Mouse (Mus musculus) ZHBTc4 (cell line): ENCODE measurements around the gene H2-Q1.
"Not testable (repeated sequence)": the region's sequence is repeated elsewhere in the genome, so short reads cannot be mapped to it uniquely, and the experiment has no call there.

Experiments used
- DNase-seq: peaks from one replicate; pipeline ENCODE4 v3.0.0-alpha.2; 2011; ENCODE audit warnings: low read depth, low spot score

H2-Q1 gene

GRCm38 (mm10) chr17:35320327-35321081 lies at the start of gene H2-Q1:
H2-Q1 (plus strand) TSS chr17:35320405.
- peak; percentile 28 for DNase-seq

DNA sequence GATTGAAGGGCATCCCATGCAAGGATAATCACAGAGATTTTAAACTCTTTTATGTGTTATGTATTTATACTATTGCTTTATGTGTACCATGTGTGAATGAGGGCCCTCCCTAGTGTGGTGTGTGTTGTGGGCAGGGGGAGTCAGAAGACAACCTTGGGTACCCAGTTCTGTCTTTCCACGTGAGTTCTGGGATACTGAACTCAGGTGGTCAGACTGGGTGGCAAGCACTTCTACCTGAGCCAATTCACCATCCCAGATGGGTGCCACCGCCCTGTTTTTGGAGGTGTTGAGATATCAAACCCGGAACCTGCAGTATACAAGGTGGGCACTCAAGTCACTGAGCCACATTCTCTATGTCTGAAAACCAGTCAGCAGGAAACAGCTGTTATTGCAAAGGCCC lies 48.0 kb upstream of the H2-Q1 start:
- DNase-seq = no peak

- DNase-seq = peak; percentile 85
Measured at GRCm38 (mm10) chr17:35274770-35275169, 45.4 kb upstream of the H2-Q1 start.

GRCm38 (mm10) chr17:35276304-35276864 lies 43.8 kb upstream of the H2-Q1 start:
- peak; percentile 62 for DNase-seq

- no peak for DNase-seq
Measured at GRCm38 (mm10) chr17:35278049-35278448, 42.2 kb upstream of the H2-Q1 start.

- DNase-seq = no peak
Measured at GRCm38 (mm10) chr17:35278957-35279688, 41.1 kb upstream of the H2-Q1 start.

DNA sequence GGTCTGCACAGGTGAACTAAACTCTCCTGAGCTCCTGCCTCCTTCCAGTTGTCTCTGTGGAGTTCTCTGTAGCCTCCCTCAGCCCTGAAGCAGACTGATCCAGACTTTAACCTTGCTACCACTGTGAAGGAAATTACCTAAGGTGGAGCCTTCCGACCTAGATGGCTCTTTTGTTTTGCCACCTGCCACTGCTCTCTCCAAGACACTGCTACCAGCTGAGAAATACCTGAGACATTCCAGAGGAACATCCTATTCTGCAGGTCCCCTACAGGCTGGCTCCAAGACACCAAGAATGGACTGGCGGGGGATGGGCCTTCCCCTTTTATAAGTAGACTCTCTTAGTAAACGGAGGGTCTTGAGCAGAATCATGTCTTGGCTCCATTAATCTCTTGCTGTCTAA lies 39.9 kb upstream of the H2-Q1 start:
- peak; percentile 59 for DNase-seq

- no peak for DNase-seq
Measured at GRCm38 (mm10) chr17:35285431-35285830, 34.8 kb upstream of the H2-Q1 start.

DNA sequence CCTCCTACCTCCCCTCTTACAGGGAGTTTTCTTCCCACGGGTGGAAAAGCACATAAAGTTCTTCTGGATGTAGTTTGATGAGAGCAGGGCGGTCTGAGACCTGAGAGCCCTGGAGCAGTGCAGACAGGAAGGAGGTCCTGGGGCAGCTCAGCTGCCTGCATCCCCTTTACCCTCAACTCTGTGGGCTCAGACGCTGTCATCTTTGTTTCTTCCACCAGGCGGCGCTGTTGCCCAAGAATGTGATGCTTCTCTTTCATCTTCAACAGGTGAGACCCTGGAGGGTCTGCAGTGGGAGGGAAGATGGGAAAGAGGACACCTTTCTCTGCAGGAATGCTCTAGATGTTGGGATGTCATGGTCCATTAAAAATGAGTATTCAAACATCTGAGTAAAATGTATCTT lies 24.4 kb upstream of the H2-Q1 start:
- peak; percentile 66 for DNase-seq

- peak; percentile 71 for DNase-seq
Measured at GRCm38 (mm10) chr17:35300261-35300945, 19.8 kb upstream of the H2-Q1 start.

- peak; percentile 88 for DNase-seq
Measured at GRCm38 (mm10) chr17:35301645-35302258, 18.5 kb upstream of the H2-Q1 start.

- no peak for DNase-seq
Measured at GRCm38 (mm10) chr17:35303271-35303670, 16.9 kb upstream of the H2-Q1 start.

- DNase-seq = no peak
Measured at GRCm38 (mm10) chr17:35303756-35304350, 16.4 kb upstream of the H2-Q1 start.

DNA sequence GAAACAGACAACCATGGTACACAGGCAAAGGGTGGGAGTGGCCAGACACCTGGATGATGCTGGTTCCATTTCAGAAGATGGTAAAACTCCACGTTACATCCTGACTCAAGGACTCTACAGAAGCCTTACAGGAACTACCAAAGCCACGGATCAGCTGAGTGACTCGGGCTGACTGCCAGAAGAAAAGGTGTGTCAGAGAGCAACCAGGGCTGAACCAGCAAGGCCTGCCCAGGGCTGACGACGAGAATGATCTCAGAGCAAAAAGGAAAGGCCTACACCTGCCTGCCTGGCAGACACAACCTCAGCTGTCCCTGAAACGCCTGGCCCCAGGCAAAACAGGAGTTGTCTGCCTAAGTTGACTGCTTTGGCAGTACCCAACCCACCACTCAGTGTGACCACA lies 15.7 kb upstream of the H2-Q1 start:
- no peak for DNase-seq

GRCm38 (mm10) chr17:35304921-35305320 lies 15.3 kb upstream of the H2-Q1 start:
- not testable (repeated sequence) for DNase-seq

- no peak for DNase-seq
Measured at GRCm38 (mm10) chr17:35318671-35319070, 1.5 kb upstream of the H2-Q1 start.

GRCm38 (mm10) chr17:35325124-35325523 lies 4.9 kb downstream of the H2-Q1 start:
- DNase-seq = peak; percentile 20

DNA sequence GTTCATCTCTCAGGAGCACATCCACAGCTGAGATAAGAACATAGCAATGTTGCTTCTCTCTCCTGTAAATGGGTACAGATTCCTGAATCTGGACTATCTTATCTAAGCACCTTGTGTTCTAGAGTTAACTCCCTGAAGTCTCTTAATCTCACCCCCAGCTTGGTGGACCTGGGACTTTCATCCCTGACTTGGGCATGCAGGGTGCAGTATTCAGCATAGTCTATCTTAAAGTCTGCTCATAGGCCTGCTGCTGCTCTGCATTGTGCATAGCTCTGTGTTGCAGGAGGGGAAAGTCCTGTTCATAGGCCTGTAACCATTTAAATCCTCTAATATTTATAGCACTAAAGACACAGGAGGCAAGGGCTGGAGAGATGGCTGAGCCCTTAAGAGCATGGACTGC lies 5.8 kb downstream of the H2-Q1 start:
- not testable (repeated sequence) for DNase-seq

- DNase-seq = not testable (repeated sequence)
Measured at GRCm38 (mm10) chr17:35329714-35330113, 9.5 kb downstream of the H2-Q1 start.

DNA sequence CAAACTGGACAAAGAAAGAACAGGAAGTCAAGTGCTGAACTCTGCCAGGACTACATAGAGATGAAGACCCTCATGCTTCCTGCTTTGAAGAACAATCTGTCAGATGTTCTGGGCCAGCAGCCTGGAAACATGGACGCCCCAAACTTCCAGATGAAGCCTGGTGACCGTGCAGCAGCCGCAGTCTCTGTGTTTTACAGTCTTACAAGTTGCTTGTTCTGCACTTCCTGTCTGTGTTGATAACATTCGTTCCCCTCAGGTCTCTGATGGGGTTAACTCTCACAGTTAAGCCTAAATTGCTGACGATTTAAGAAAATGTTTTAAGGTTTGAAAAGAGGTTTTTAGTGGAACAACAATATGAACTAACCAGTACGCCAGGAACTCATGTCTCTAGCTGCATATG lies 11.3 kb downstream of the H2-Q1 start:
- not testable (repeated sequence) for DNase-seq

DNA sequence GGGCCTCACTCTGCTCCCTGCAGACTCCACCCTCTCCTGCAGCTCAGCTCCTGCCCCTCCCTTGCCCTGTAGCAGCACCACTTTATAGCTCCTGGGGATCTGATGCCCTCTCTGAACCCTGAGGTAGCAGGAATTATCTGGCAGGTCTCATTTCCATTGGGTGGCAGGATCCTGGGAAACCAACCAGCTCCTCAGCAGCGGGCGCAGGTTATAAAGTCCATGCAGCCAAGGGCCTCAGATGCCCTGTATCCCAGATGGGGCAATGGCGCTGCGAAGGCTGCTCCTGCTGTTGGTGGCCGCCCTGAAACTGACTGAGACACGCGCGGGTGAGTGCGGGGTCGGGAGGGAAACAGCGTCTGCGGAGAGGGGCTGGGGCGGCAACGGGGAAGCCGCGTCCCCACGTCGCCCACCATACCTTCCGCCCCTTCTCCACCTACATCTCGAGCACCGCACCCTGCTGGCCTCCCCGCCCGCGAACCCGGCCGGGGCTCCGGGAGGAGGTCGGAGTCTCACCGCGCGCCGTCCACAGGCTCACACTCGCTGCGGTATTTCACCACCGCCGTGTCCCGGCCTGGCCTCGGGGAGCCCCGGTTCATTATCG lies 22.0 kb downstream of the H2-Q1 start, which contains the start of gene H2-Q2:
Gene H2-Q2 (plus strand): TSS at position 172 of the 601 bp plus-strand sequence.
- DNase-seq = no peak
